Mouse (Mus musculus): Measurements from ENCODE around the gene Tmem176b. TPM values are rescaled to one million over a fixed set of nuclear protein-coding genes. Genes with fewer than 3 reads are reported as not detected.

Gene Tmem176b
- polyA plus RNA-seq, 1 experiment from 2014 or later: 215 TPM

DNA sequence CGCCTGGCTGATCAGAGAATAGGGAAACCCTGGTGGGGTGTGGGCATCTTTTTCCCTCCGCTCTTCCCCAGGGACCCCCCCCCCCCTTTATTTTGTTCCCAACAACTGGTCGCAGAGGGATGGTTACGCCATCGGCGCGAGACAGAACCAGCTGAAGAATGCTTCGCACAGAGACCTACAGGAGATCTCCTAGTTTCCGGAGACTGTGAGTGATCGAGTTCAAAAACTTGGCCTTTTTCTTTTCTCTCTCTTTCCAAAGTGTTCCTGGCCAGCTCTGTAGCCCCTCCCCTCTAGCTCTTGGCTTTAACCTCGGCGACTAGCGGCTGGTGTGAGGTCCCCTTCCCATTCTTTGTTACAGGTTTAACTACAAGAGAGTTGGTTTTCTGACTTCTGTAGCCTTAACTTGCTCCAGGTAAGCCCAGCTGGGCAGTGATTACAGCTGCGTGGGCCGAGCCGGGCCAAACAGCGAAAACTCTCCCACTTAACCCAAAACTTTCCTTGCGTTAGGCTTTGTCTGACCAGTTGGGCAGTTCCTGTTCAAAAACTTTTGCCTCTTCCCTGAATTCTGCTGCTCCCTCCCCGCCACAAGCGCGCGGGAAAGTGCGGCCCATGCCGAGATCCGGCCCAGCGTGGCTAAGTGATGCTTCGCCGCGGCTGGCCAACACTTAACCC is 10.7 kb upstream of the Tmem176b start:
- Histone ChIP-seq H3K36me3 (ENCODE audit: control insufficient read depth, insufficient read depth) (no peaks in the 10 kb centered on the region), H3K27me3 (ENCODE audit: control insufficient read depth, insufficient read depth, low read depth, low read length) (no peaks in the 10 kb centered on the region), H3K4me3 (ENCODE audit: low read depth, low read length) (peak overlapping the region; percentile 38), H3K27ac (ENCODE audit: low read length) (no peak overlapping the region), H3K9ac (ENCODE audit: low read depth, low read length) (no peak overlapping the region), H3K4me2 (ENCODE audit: low read depth, low read length) (peak overlapping the region; percentile 47), H3K4me1 (ENCODE audit: control insufficient read depth, low read depth, low read length) (no peaks in the 10 kb centered on the region), H3K9me3 (replicated peaks; ENCODE audit: control insufficient read depth, low read length) (no peaks in the 10 kb centered on the region)
- 2% methylated on average over 29 of the region's 29 CpGs for WGBS (ENCODE audit: insufficient replicate concordance)
- ATAC-seq (ENCODE audit: low read depth): no peak

- Histone ChIP-seq H3K27ac (ENCODE audit: low read length) (no peak overlapping the region), H3K9me3 (replicated peaks; ENCODE audit: control insufficient read depth, low read length) (no peaks in the 10 kb centered on the region), H3K4me3 (ENCODE audit: low read depth, low read length) (no peak overlapping the region), H3K9ac (ENCODE audit: low read depth, low read length) (no peak overlapping the region), H3K4me1 (ENCODE audit: control insufficient read depth, low read depth, low read length) (peaks cover 3% of the 10 kb centered on the region; the same call in 1 of the 2 replicates), H3K27me3 (ENCODE audit: control insufficient read depth, insufficient read depth, low read depth, low read length) (no peaks in the 10 kb centered on the region), H3K36me3 (ENCODE audit: control insufficient read depth, insufficient read depth) (no peaks in the 10 kb centered on the region; the same call in 1 of the 2 replicates), H3K4me2 (ENCODE audit: low read depth, low read length) (no peak overlapping the region)
- no peak for ATAC-seq (ENCODE audit: low read depth)
- WGBS (ENCODE audit: insufficient replicate concordance): 53% methylated on average over 4 of the region's 4 CpGs
These were observed 3.8 kb upstream of the Tmem176b start for GRCm38 (mm10) chr6:48845086-48845485.

GRCm38 (mm10) chr6:48842111-48842842 is 981 bp upstream of the Tmem176b start:
- peak overlapping the region; percentile 39 for H3K4me2 ChIP-seq (ENCODE audit: low read depth, low read length)

DNA sequence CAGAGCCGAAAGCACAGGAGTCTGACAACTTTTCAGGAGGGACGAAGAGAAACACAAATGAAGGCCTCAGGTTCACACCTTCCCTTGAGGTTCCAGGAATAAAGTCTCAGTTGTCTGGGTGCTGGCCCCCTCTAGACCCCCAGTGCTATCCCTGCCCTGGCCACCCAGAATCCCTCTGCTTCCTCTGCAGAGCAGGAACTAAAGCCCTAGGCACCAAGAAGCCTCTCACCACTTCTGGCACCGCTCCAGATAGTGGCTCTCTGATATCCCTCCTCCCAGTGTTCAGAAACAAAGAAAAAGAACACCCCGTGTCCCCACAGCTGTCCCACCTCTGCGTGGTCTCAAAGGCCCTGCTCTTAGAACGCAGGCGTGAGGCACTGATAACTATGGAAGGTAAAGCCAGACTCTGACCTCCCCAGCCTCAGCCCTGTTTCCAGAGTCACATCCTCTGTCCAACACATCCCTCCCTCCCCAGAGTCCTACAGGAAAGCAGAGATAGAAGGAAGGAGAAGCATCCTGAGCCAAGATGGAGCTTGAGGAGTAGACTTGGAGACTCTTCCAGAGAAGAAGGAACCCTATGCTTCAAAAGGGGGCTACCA is 826 bp downstream of the Tmem176b start, which contains the start of gene Tmem176a:
TSS of gene Tmem176a (plus strand) at position 549 of the 599 bp plus-strand sequence.
- Histone ChIP-seq H3K9ac (ENCODE audit: low read depth, low read length) (peak within 1 kb of the TSS; percentile 49), H3K4me2 (ENCODE audit: low read depth, low read length) (peak within 1 kb of the TSS; percentile 40), H3K27ac (ENCODE audit: low read length) (peak within 1 kb of the TSS; percentile 69), H3K27me3 (ENCODE audit: control insufficient read depth, insufficient read depth, low read depth, low read length) (no peaks in the 10 kb centered on the region), H3K4me1 (ENCODE audit: control insufficient read depth, low read depth, low read length) (peaks cover 3% of the 10 kb centered on the region; the same call in 1 of the 2 replicates), H3K9me3 (replicated peaks; ENCODE audit: control insufficient read depth, low read length) (no peaks in the 10 kb centered on the region), H3K4me3 (ENCODE audit: low read depth, low read length) (peak within 1 kb of the TSS; percentile 48), H3K36me3 (ENCODE audit: control insufficient read depth, insufficient read depth) (no peaks in the 10 kb centered on the region; the same call in 1 of the 2 replicates)
- peak; percentile 57 for ATAC-seq (ENCODE audit: low read depth)
- WGBS (ENCODE audit: insufficient replicate concordance): 12% methylated on average over 7 of the region's 7 CpGs

More at GRCm38 (mm10) chr6:48842111-48842842, 981 bp upstream of the Tmem176b start:
- 41% methylated on average over 11 of the region's 11 CpGs for WGBS (ENCODE audit: insufficient replicate concordance)
- Histone ChIP-seq H3K36me3 (ENCODE audit: control insufficient read depth, insufficient read depth) (no peaks in the 10 kb centered on the region; the same call in 1 of the 2 replicates), H3K9me3 (replicated peaks; ENCODE audit: control insufficient read depth, low read length) (no peaks in the 10 kb centered on the region), H3K4me1 (ENCODE audit: control insufficient read depth, low read depth, low read length) (peaks cover 3% of the 10 kb centered on the region; the same call in 1 of the 2 replicates), H3K27me3 (ENCODE audit: control insufficient read depth, insufficient read depth, low read depth, low read length) (no peaks in the 10 kb centered on the region), H3K9ac (ENCODE audit: low read depth, low read length) (no peak overlapping the region), H3K4me3 (ENCODE audit: low read depth, low read length) (peak overlapping the region; percentile 48), H3K27ac (ENCODE audit: low read length) (peak overlapping the region; percentile 7)
- ATAC-seq (ENCODE audit: low read depth): no peak

DNA sequence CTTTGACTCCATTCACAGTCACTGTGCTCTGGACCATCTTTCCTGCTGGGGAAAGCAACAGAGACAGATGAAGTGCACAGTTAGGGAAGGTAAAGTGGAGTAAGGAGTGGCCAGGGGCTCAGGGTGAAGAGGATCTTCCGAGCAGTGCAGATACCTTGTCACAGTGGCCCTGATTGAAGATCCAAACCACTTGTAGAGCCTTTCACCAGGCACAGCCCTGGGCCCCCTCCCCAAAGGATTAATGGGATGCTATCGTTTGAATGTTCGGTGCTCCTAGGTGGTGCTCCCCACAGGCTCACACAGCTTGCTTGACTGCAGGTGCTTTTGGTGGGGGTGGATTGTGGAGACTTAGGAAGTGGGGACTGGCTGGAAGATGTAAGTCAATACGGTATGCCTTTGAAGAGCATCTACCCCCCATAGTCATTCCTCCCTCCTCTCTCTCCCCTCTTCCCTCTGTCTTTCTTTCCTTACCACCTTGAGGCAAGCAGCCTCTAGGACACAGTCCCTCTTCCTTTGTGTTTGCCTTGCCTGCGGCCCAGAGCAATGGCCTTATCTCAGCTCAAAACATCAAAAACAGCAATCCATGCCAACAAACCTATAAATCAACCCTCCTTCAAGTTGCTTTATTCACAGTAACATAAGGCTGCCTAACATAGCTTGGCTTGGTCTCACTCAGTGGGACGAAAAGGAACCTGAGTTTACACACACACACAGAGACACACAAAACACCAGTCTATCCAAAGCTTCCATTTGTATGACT is 2.8 kb downstream of the Tmem176b start:
- Histone ChIP-seq H3K27ac (ENCODE audit: low read length) (no peak overlapping the region), H3K36me3 (ENCODE audit: control insufficient read depth, insufficient read depth) (peaks cover 3% of the 10 kb centered on the region; the same call in 1 of the 2 replicates), H3K9me3 (replicated peaks; ENCODE audit: control insufficient read depth, low read length) (no peaks in the 10 kb centered on the region), H3K9ac (ENCODE audit: low read depth, low read length) (no peak overlapping the region), H3K4me1 (ENCODE audit: control insufficient read depth, low read depth, low read length) (peaks cover 3% of the 10 kb centered on the region; the same call in 1 of the 2 replicates), H3K4me3 (ENCODE audit: low read depth, low read length) (no peak overlapping the region), H3K4me2 (ENCODE audit: low read depth, low read length) (peak overlapping the region; percentile 40; the same call in 1 of the 2 replicates), H3K27me3 (ENCODE audit: control insufficient read depth, insufficient read depth, low read depth, low read length) (no peaks in the 10 kb centered on the region)
- no peak for ATAC-seq (ENCODE audit: low read depth)
- 54% methylated on average over 6 of the region's 6 CpGs for WGBS (ENCODE audit: insufficient replicate concordance)

DNA sequence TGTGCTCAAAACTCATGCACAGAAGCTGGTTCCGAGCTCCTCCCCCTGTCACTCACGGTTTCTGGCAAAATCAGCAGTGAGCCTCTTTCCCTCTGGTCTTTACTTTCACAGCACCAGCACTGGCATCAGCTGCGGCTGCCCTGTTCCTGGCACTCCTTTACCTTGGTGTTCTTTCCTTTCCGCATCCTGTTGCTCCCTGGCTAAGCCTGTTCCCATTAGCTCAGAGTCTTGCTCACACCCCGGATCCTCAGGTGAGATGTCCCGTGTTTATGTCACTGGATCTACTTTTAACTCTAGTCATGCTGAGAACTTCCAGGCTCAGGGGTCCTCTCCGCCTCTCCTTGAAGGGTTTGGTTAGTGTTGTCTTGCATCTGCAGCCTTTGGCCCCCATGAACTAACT is 3.8 kb downstream of the Tmem176b start:
- H3K36me3 ChIP-seq (ENCODE audit: control insufficient read depth, insufficient read depth): peaks cover 3% of the 10 kb centered on the region; the same call in 1 of the 2 replicates
- no peak for ATAC-seq (ENCODE audit: low read depth)

GRCm38 (mm10) chr6:48836146-48836545 is 5.2 kb downstream of the Tmem176b start:
- ATAC-seq (ENCODE audit: low read depth): no peak
- H3K36me3 ChIP-seq (ENCODE audit: control insufficient read depth, insufficient read depth): peaks cover 3% of the 10 kb centered on the region; the same call in 1 of the 2 replicates
- no peaks in the 10 kb centered on the region for H3K9me3 ChIP-seq (replicated peaks; ENCODE audit: control insufficient read depth, low read length)
- H3K27me3 ChIP-seq (ENCODE audit: control insufficient read depth, insufficient read depth, low read depth, low read length): no peaks in the 10 kb centered on the region
- no peak overlapping the region for H3K27ac ChIP-seq (ENCODE audit: low read length)
- no peaks in the 10 kb centered on the region; the same call in 1 of the 2 replicates for H3K4me1 ChIP-seq (ENCODE audit: control insufficient read depth, low read depth, low read length)
- WGBS (ENCODE audit: insufficient replicate concordance): 64% methylated on average over 5 of the region's 5 CpGs
- H3K9ac ChIP-seq (ENCODE audit: low read depth, low read length): no peak overlapping the region
- H3K4me3 ChIP-seq (ENCODE audit: low read depth, low read length): no peak overlapping the region
- H3K4me2 ChIP-seq (ENCODE audit: low read depth, low read length): no peak overlapping the region

More for the DNA sequence above, 3.8 kb downstream of the Tmem176b start:
- Histone ChIP-seq H3K27ac (ENCODE audit: low read length) (no peak overlapping the region), H3K4me2 (ENCODE audit: low read depth, low read length) (no peak overlapping the region), H3K4me3 (ENCODE audit: low read depth, low read length) (no peak overlapping the region), H3K4me1 (ENCODE audit: control insufficient read depth, low read depth, low read length) (peaks cover 3% of the 10 kb centered on the region; the same call in 1 of the 2 replicates), H3K27me3 (ENCODE audit: control insufficient read depth, insufficient read depth, low read depth, low read length) (no peaks in the 10 kb centered on the region), H3K9me3 (replicated peaks; ENCODE audit: control insufficient read depth, low read length) (no peaks in the 10 kb centered on the region), H3K9ac (ENCODE audit: low read depth, low read length) (no peak overlapping the region)
- WGBS (ENCODE audit: insufficient replicate concordance): 65% methylated on average over 7 of the region's 7 CpGs

GRCm38 (mm10) chr6:48835241-48835640 is 6.1 kb downstream of the Tmem176b start:
- Histone ChIP-seq H3K4me1 (ENCODE audit: control insufficient read depth, low read depth, low read length) (peaks cover 3% of the 10 kb centered on the region), H3K9me3 (replicated peaks; ENCODE audit: control insufficient read depth, low read length) (no peaks in the 10 kb centered on the region), H3K27me3 (ENCODE audit: control insufficient read depth, insufficient read depth, low read depth, low read length) (no peaks in the 10 kb centered on the region), H3K4me2 (ENCODE audit: low read depth, low read length) (no peak overlapping the region), H3K4me3 (ENCODE audit: low read depth, low read length) (no peak overlapping the region), H3K36me3 (ENCODE audit: control insufficient read depth, insufficient read depth) (peaks cover 3% of the 10 kb centered on the region; the same call in 1 of the 2 replicates), H3K9ac (ENCODE audit: low read depth, low read length) (no peak overlapping the region), H3K27ac (ENCODE audit: low read length) (no peak overlapping the region)
- WGBS (ENCODE audit: insufficient replicate concordance): 67% methylated on average over 5 of the region's 5 CpGs
- no peak for ATAC-seq (ENCODE audit: low read depth)

Measured in liver, embryonic 16.5 days (tissue).